Mouse (Mus musculus) kidney, adult 2 months (tissue): ENCODE measurements at regions not wholly inside any gene's neighbourhood (a gene's known extent, or its start where the extent isn't known, plus 50 kb on each side); places are given as distances from the start of the nearest gene placed in this dataset.
A peak's percentile ranks its signal among the peaks of the same experiment; 100 is the strongest.

Experiments
- DNase-seq: peaks from one replicate; pipeline ENCODE4 v3.0.0; 2021
- H3K27ac ChIP-seq: fragments of 200-500 bp; 2 replicates; pipeline ENCODE4 v1.5.1; 2012; ENCODE audit warnings: low read depth, low read length, control low read depth, inconsistent platforms; ENCODE audit not compliant: insufficient read depth
- H3K27me3 ChIP-seq: fragments of 200-500 bp; replicated peaks from 2 replicates; pipeline ENCODE4 v1.6.1; 2012; ENCODE audit warnings: mild to moderate bottlenecking, moderate library complexity, low read length, inconsistent platforms; ENCODE audit not compliant: control insufficient read depth, insufficient read depth
- H3K36me3 ChIP-seq: fragments of 200-500 bp; 2 replicates; pipeline ENCODE4 v1.6.1; 2012; ENCODE audit warnings: mild to moderate bottlenecking, moderate library complexity, low read length, inconsistent platforms; ENCODE audit not compliant: control insufficient read depth, insufficient read depth
- H3K4me1 ChIP-seq: fragments of 200-500 bp; 2 replicates; pipeline ENCODE4 v1.6.1; 2011; ENCODE audit warnings: low read length; ENCODE audit not compliant: control insufficient read depth, insufficient read depth
- H3K4me3 ChIP-seq: fragments of 200-500 bp; 2 replicates; pipeline ENCODE4 v1.5.1; 2011; ENCODE audit warnings: mild to moderate bottlenecking, low read depth, low read length, control low read depth; ENCODE audit not compliant: insufficient read depth
- CTCF ChIP-seq: fragments of 200-500 bp; conservative IDR thresholded peaks from 2 replicates; pipeline ENCODE4 v1.5.1; 2011; ENCODE audit warnings: low read depth, mild to moderate bottlenecking, control low read depth, low read length, moderate library complexity, mixed read lengths; ENCODE audit not compliant: insufficient read depth, insufficient read length
- POLR2A ChIP-seq: fragments of 200-500 bp; IDR thresholded peaks from one replicate; pipeline ENCODE4 v1.6.1; 2011; ENCODE audit warnings: low read depth, low read length, control low read depth
- WGBS: fragments of 180-500 bp; shearing (Covaris S2); methylation state at CpG from one replicate; pipeline ENCODE4 v1.1.7; 2018; 5-methylcytosine and 5-hydroxymethylcytosine counted together

GRCm38 (mm10) chr15:36705990-36706389 lies 301.6 kb downstream of the Zfp706 start:
- no peak for TF ChIP-seq POLR2A
- TF ChIP-seq CTCF: peak; percentile 94
- Histone ChIP-seq H3K27me3 (no peaks in the 10 kb centered on the region), H3K27ac (no peak overlapping the region), H3K36me3 (no peaks in the 10 kb centered on the region), H3K4me3 (no peak overlapping the region), H3K4me1 (no peaks in the 10 kb centered on the region)
- DNase-seq: peak; percentile 79
- 26% methylated on average over 4 of the region's 4 CpGs for WGBS

GRCm38 (mm10) chr15:36705391-36705790 lies 302.2 kb downstream of the Zfp706 start:
- no peaks in the 10 kb centered on the region for H3K4me1 ChIP-seq
- no peaks in the 10 kb centered on the region for H3K36me3 ChIP-seq
- DNase-seq: no peak
- TF ChIP-seq POLR2A (no peak), CTCF (no peak)
- H3K27me3 ChIP-seq: no peaks in the 10 kb centered on the region
- H3K27ac ChIP-seq: no peak overlapping the region
- no peak overlapping the region for H3K4me3 ChIP-seq
- WGBS: 49% methylated on average over 2 of the region's 2 CpGs

GRCm38 (mm10) chr15:36701846-36702245 lies 305.7 kb downstream of the Zfp706 start:
- Histone ChIP-seq H3K36me3 (no peaks in the 10 kb centered on the region), H3K27me3 (no peaks in the 10 kb centered on the region), H3K27ac (no peak overlapping the region), H3K4me1 (no peaks in the 10 kb centered on the region), H3K4me3 (no peak overlapping the region)
- no peak for TF ChIP-seq POLR2A
- WGBS: 48% methylated on average over 8 of the region's 8 CpGs
- no peak for DNase-seq

- DNase-seq: no peak
- no peak overlapping the region for H3K4me3 ChIP-seq
- H3K27ac ChIP-seq: no peak overlapping the region
- no peaks in the 10 kb centered on the region for H3K36me3 ChIP-seq
- no peak for TF ChIP-seq POLR2A
- TF ChIP-seq CTCF: no peak
- whole genome bisulfite sequencing: 80% methylated on average over 5 of the region's 5 CpGs
- H3K27me3 ChIP-seq: no peaks in the 10 kb centered on the region
- H3K4me1 ChIP-seq: peaks cover 2% of the 10 kb centered on the region; the same call in 1 of the 2 replicates
Measured at GRCm38 (mm10) chr15:36700196-36700595, 307.4 kb downstream of the Zfp706 start.

GRCm38 (mm10) chr15:36695199-36696129 lies 312.1 kb downstream of the Zfp706 start:
- TF ChIP-seq CTCF: no peak
- no peaks in the 10 kb centered on the region for H3K36me3 ChIP-seq
- DNase-seq: peak; percentile 75
- H3K4me3 ChIP-seq: peak overlapping the region; percentile 70
- 22% methylated on average over 14 of the region's 14 CpGs for WGBS
- no peaks in the 10 kb centered on the region for H3K27me3 ChIP-seq
- H3K4me1 ChIP-seq: peaks cover 2% of the 10 kb centered on the region; the same call in 1 of the 2 replicates
- peak overlapping the region; percentile 5; the same call in 1 of the 2 replicates for H3K27ac ChIP-seq

GRCm38 (mm10) chr15:36691002-36691652 lies 316.4 kb downstream of the Zfp706 start:
- WGBS: 81% methylated on average over 15 of the region's 15 CpGs
- TF ChIP-seq POLR2A: no peak
- TF ChIP-seq CTCF: no peak
- H3K27ac ChIP-seq: no peak overlapping the region
- no peaks in the 10 kb centered on the region for H3K36me3 ChIP-seq
- no peaks in the 10 kb centered on the region for H3K27me3 ChIP-seq
- peaks cover 2% of the 10 kb centered on the region; the same call in 1 of the 2 replicates for H3K4me1 ChIP-seq
- H3K4me3 ChIP-seq: no peak overlapping the region
- DNase-seq: no peak

GRCm38 (mm10) chr15:36689881-36690280 lies 317.7 kb downstream of the Zfp706 start:
- TF ChIP-seq POLR2A (no peak), CTCF (no peak)
- Histone ChIP-seq H3K27ac (no peak overlapping the region), H3K4me1 (no peaks in the 10 kb centered on the region), H3K4me3 (no peak overlapping the region), H3K27me3 (no peaks in the 10 kb centered on the region), H3K36me3 (no peaks in the 10 kb centered on the region)
- 76% methylated on average over 7 of the region's 7 CpGs for WGBS
- DNase-seq: no peak
